Comparison of ENCODE assay signal across 21 mouse cellular contexts in genomic region chr17:8780484-8780883, GRCm38 (mm10).
DNase-seq lines count a peak whose midpoint lies in the region; ATAC-seq and TF ChIP-seq lines count a peak whose summit lies in the region.
"Had no signal": no experiment of that assay in that cellular context is flagged by ENCODE, and none has a peak within 500 bp of the region (broad histone marks: within the 10 kb centered on the region; RNA-seq: fewer than 3 reads in every experiment).

No protein-coding gene starts in this region.

- H3K4me3 ChIP-seq in intestine, postnatal 0 days (ENCODE audit: low read depth, low read length) = no peak overlapping the region
- H3K4me3 ChIP-seq: embryonic facial prominence, embryonic 12.5 days; embryonic facial prominence, embryonic 15.5 days; forebrain, embryonic 12.5 days; forebrain, embryonic 15.5 days; heart, adult 2 months; hindbrain, embryonic 12.5 days; intestine, embryonic 15.5 days had no signal

- H3K4me2 ChIP-seq in intestine, postnatal 0 days (replicated peaks; ENCODE audit: low read depth) = no peak overlapping the region
- H3K4me2 ChIP-seq: embryonic facial prominence, embryonic 12.5 days; embryonic facial prominence, embryonic 15.5 days; forebrain, embryonic 12.5 days; forebrain, embryonic 15.5 days; heart, embryonic 11.5 days; hindbrain, embryonic 12.5 days; intestine, embryonic 15.5 days had no signal

- ATAC-seq in intestine, postnatal 0 days = no peak
- ATAC-seq: forebrain, embryonic 15.5 days; hindbrain, embryonic 16.5 days; intestine, embryonic 15.5 days had no signal

- 84% methylated on average over 4 of the region's 4 CpGs for WGBS in intestine, postnatal 0 days

- no peak for TF ChIP-seq CTCF in intestine, postnatal 0 days (IDR thresholded peaks at IDR 0.05; ENCODE audit: low read depth)

- no peaks in the 10 kb centered on the region for H3K27me3 ChIP-seq in intestine, postnatal 0 days (replicated peaks; ENCODE audit: control insufficient read depth, insufficient read depth, low read length)
- H3K27me3 ChIP-seq: embryonic facial prominence, embryonic 12.5 days; embryonic facial prominence, embryonic 15.5 days; forebrain, embryonic 12.5 days; forebrain, embryonic 15.5 days; hindbrain, embryonic 12.5 days; intestine, embryonic 15.5 days had no signal

- H3K27ac ChIP-seq in intestine, postnatal 0 days (ENCODE audit: low read depth, low read length) = no peak overlapping the region
- H3K27ac ChIP-seq: embryonic facial prominence, embryonic 12.5 days; embryonic facial prominence, embryonic 15.5 days; forebrain, embryonic 12.5 days; forebrain, embryonic 15.5 days; heart, adult 2 months; hindbrain, embryonic 12.5 days; intestine, embryonic 15.5 days had no signal

- no peaks in the 10 kb centered on the region for H3K4me1 ChIP-seq in intestine, postnatal 0 days (replicated peaks; ENCODE audit: control insufficient read depth, insufficient read depth, low read length)
- H3K4me1 ChIP-seq: embryonic facial prominence, embryonic 12.5 days; embryonic facial prominence, embryonic 15.5 days; forebrain, embryonic 12.5 days; forebrain, embryonic 15.5 days; intestine, embryonic 15.5 days had no signal

- H3K9ac ChIP-seq in intestine, postnatal 0 days (ENCODE audit: low read depth, low read length) = no peak overlapping the region
- H3K9ac ChIP-seq: embryonic facial prominence, embryonic 12.5 days; embryonic facial prominence, embryonic 15.5 days; forebrain, embryonic 12.5 days; forebrain, embryonic 15.5 days; hindbrain, embryonic 12.5 days; intestine, embryonic 15.5 days had no signal

- no peaks in the 10 kb centered on the region for H3K36me3 ChIP-seq in intestine, postnatal 0 days (ENCODE audit: control insufficient read depth, insufficient read depth)
- H3K36me3 ChIP-seq: embryonic facial prominence, embryonic 12.5 days; embryonic facial prominence, embryonic 15.5 days; forebrain, embryonic 12.5 days; forebrain, embryonic 15.5 days; hindbrain, embryonic 12.5 days; intestine, embryonic 15.5 days had no signal

- no peaks in the 10 kb centered on the region for H3K9me3 ChIP-seq in intestine, postnatal 0 days (ENCODE audit: control insufficient read depth)
- H3K9me3 ChIP-seq: embryonic facial prominence, embryonic 12.5 days; embryonic facial prominence, embryonic 15.5 days; forebrain, embryonic 12.5 days; forebrain, embryonic 15.5 days; hindbrain, embryonic 12.5 days; intestine, embryonic 15.5 days had no signal

- DNase-seq in adrenal gland, postnatal 36 days = peak; percentile 15 to 28
- no peak for DNase-seq in adrenal gland, postnatal 14 days
- peak; percentile 25 for DNase-seq in MN1 (ENCODE audit: low spot score)
- DNase-seq in brain, adult 2 months (ENCODE audit: low read depth, low spot score) = peak; percentile 32
- no peak for DNase-seq in urinary bladder, postnatal 14 days (ENCODE audit: low spot score)
- DNase-seq: cerebellum, adult 11-12 months; cerebellum, adult 8-10 months; cerebellum, postnatal 10 days; gastrocnemius, postnatal 25 days; heart, adult 2 months; kidney, adult 18-20 months; kidney, adult 9 months had no signal

Comparison
In these comparisons a context has a peak if more than half of its experiments do, and no peak if none do; other contexts are left out.
1. DNase-seq: peak in adrenal gland, postnatal 36 days (2 of 2), MN1 (single experiment) and brain, adult 2 months (single experiment); none in adrenal gland, postnatal 14 days (single experiment) and urinary bladder, postnatal 14 days (single experiment).